Mouse (Mus musculus) ovary, adult 2 months (tissue): ENCODE data around the gene Ankrd13d. TPM values are rescaled to one million over a fixed set of nuclear protein-coding genes. Genes with fewer than 3 reads are reported as not detected.

Source experiments
- polyA plus RNA-seq: library from polyadenylated mRNA; depleted of rRNA; stranded (reverse); fragments of >200 nt; gene quantifications from 2 replicates; pipeline ENCODE4 v1.2.3, GENCODE M21; 2012; rRNA removed

Ankrd13d gene
- 15.7 and 17.4 TPM in 2 replicates for polyA plus RNA-seq

GRCm38 (mm10) chr19:4282898-4283553 is at the start of gene Ankrd13d:
TSS of gene Ankrd13d (minus strand) at chr19:4283137.

DNA sequence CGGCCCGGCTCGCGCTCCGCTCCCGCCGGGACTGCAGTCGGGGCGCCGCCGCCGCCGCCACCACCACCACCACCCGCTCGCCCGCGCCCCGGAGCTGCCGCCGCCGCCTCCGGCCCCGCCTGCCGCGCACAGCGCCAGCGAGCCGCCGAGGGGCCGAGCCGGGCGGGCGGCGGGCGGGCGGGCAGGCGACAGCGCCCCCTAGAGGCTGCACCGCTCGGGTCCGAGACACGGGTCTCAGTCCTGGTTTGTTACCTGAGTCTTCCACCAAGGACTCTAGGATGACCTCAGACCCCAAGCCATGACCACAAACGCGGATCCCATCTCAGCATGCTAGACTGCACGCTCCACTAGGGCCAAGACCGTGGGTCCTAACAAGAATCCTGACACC is 23.2 kb upstream of the Ankrd13d start, which contains the start of gene Grk2:
Gene Grk2, minus strand, starts transcription at position 33 of the 388 bp plus-strand sequence.

DNA sequence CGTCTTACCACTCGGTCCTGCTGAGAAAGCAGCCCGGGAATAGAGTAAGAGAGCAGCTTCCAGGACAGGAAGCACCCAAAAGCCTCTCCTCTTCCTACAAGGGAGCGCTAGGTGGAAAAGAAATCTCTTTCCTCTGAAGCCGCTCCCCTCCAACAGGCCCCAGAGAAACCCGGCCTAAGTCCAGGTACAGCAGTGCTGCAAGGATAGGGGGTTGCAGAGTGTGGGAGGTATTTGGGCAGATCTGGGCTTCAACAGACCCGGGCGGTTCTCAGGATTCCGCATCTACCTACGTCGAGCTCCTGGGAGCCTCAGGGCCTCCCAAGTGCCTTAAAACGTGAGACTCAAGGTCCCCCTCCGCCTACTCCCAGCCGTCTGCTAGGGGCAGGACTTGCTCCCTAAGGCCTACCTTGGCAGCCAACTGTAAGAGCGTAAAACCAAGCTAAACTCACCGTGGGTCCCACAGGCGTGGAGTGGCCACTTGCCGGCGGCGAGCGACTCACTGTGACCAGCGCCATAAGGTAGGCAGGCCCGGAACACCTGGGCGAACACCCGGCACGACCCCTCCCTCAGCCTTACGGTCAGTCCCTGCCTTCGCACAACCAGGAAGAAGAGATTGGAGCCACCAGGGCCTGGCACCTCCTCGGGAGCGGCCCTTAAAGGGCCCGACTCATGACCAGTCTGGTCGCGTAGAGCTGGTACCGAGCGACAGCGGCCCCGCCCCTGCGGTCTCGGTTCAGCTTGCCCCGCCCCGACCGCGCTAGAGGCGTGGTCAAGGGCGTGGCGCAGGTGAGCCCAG is 14.2 kb downstream of the Ankrd13d start, which contains the start of gene Ssh3:
Gene Ssh3, minus strand, starts transcription at position 615 of the 796 bp plus-strand sequence.

GRCm38 (mm10) chr19:4231253-4232185 is 51.4 kb downstream of the Ankrd13d start, which contains the start of gene Pold4:
TSS of gene Pold4 (plus strand) at chr19:4231899.

Other genes with a start within 250 kb of the Ankrd13d start
- 602 and 633 TPM in 2 replicates for gene Gstp1, start 245.2 kb downstream of the Ankrd13d start, polyA plus RNA-seq
- 19.2 and 19.7 TPM in 2 replicates for gene Gstp2, start 237.1 kb downstream of the Ankrd13d start, polyA plus RNA-seq
- gene Gstp3, start 223.6 kb downstream of the Ankrd13d start, polyA plus RNA-seq, result 0.62 and 1.6 TPM in 2 replicates
- gene Cabp2, start 201.6 kb downstream of the Ankrd13d start, polyA plus RNA-seq, result not detected in 2 replicates
- 282 and 353 TPM in 2 replicates for gene Cdk2ap2, start 186.0 kb downstream of the Ankrd13d start, polyA plus RNA-seq
- gene Pitpnm1, start 183.1 kb downstream of the Ankrd13d start, polyA plus RNA-seq, result 140 and 151 TPM in 2 replicates
- 123 and 142 TPM in 2 replicates for gene Aip, start 157.3 kb downstream of the Ankrd13d start, polyA plus RNA-seq
- 0.10 and 0.18 TPM in 2 replicates for gene Gpr152, start 143.3 kb downstream of the Ankrd13d start, polyA plus RNA-seq
- 0.06 TPM in 1 of 2 replicates, not detected in the other for gene Cabp4, start 139.1 kb downstream of the Ankrd13d start, polyA plus RNA-seq
- gene Coro1b, start 134.5 kb downstream of the Ankrd13d start, polyA plus RNA-seq, result 376 and 395 TPM in 2 replicates
- 32.6 and 49.4 TPM in 2 replicates for gene Ptprcap, start 129.5 kb downstream of the Ankrd13d start, polyA plus RNA-seq
- gene Rps6kb2, start 119.8 kb downstream of the Ankrd13d start, polyA plus RNA-seq, result 34.0 and 51.7 TPM in 2 replicates
- 11.3 and 12.2 TPM in 2 replicates for gene Carns1, start 107.7 kb downstream of the Ankrd13d start, polyA plus RNA-seq
- gene Tbc1d10c, start 91.9 kb downstream of the Ankrd13d start, polyA plus RNA-seq, result 5.6 and 6.3 TPM in 2 replicates
- gene Ppp1ca, start 91.1 kb downstream of the Ankrd13d start, polyA plus RNA-seq, result 485 and 610 TPM in 2 replicates
- gene Rad9a, start 81.5 kb downstream of the Ankrd13d start, polyA plus RNA-seq, result 28.8 and 35.2 TPM in 2 replicates
- 39.8 and 49.9 TPM in 2 replicates for gene Clcf1, start 68.9 kb downstream of the Ankrd13d start, polyA plus RNA-seq
- gene AC109138.7, start 68.8 kb downstream of the Ankrd13d start, polyA plus RNA-seq, result not detected in 2 replicates
- 79.9 and 81.1 TPM in 2 replicates for gene Pold4, start 51.2 kb downstream of the Ankrd13d start, polyA plus RNA-seq
- gene Ssh3, start 14.0 kb downstream of the Ankrd13d start, polyA plus RNA-seq, result 122 and 130 TPM in 2 replicates
- 98.5 and 101 TPM in 2 replicates for gene Grk2, start 23.1 kb upstream of the Ankrd13d start, polyA plus RNA-seq
- gene Kdm2a, start 115.1 kb upstream of the Ankrd13d start, polyA plus RNA-seq, result 76.1 and 118 TPM in 2 replicates
- 28.5 and 31.8 TPM in 2 replicates for gene Rhod, start 156.3 kb upstream of the Ankrd13d start, polyA plus RNA-seq
- 17.7 and 27.0 TPM in 2 replicates for gene Syt12, start 194.3 kb upstream of the Ankrd13d start, polyA plus RNA-seq
- 1.5 and 2.1 TPM in 2 replicates for gene 2010003K11Rik, start 215.4 kb upstream of the Ankrd13d start, polyA plus RNA-seq
- 105 and 130 TPM in 2 replicates for gene Pcx, start 227.3 kb upstream of the Ankrd13d start, polyA plus RNA-seq